Mouse (Mus musculus): Measurements from ENCODE around the gene Tubal3.

GRCm38 (mm10) chr13:3924483-3924882 is 6.4 kb downstream of the Tubal3 start:
- no peak for TF ChIP-seq CTCF (IDR thresholded peaks at IDR 0.05; ENCODE audit: borderline replicate concordance, control insufficient read depth, extremely low read depth, insufficient read depth, low read length, poor library complexity)
- no peak for TF ChIP-seq POLR2A (IDR thresholded peaks at IDR 0.05; ENCODE audit: control insufficient read depth, extremely low read depth, insufficient read depth, low read length, poor library complexity)
